Mouse (Mus musculus) naive thymus-derived CD4-positive, alpha-beta T cell, adult 2 months (primary cell): ENCODE measurements around the gene Mag.
A peak's percentile ranks its signal among the peaks of the same experiment; 100 is the strongest.

ENCODE experiments used
- DNase-seq: peaks from one replicate; pipeline ENCODE4 v3.0.0-alpha.2; 2011; ENCODE audit warnings: low read depth

The Mag gene

DNA sequence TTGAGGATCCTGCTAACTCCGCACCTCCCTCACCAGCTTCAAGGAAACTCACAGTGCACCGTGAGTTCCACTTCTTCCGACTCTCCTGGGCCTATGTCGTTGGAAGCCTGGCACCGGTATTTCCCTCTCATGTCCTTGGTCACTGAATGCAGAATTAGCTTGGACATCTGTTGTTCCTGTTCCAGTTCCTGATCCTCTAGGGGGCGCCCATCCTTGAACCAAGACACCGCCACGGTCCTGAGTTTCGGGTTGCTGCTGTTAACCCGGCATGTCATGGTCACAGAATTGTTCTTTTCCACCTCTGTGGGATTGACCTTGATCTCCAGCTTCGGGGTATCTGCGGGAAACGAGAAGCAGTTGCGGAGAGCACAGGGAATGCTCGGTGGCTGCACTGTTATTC lies 41.6 kb downstream of the Mag start:
- DNase-seq, result peak; percentile 79

DNA sequence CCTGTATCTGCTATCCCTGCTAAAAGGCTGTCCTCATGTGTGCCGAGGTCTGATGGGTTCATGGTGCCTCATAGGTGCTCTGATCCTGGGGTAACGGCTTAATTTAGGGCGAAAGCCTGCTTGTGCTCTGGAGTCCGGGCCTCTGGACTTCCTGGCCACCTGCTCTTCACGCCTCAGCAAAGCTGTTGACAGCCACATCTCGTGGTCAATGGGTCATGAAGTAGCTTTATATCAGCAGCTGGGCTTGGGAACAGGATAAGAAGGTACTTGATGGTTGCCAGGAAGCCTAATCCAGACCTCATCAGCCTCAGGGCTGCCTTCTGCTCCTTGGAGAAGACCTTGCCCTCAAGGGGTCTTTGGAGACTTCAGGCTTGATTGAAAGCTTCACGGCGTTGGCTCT lies 51.3 kb downstream of the Mag start:
- DNase-seq, result no peak

DNA sequence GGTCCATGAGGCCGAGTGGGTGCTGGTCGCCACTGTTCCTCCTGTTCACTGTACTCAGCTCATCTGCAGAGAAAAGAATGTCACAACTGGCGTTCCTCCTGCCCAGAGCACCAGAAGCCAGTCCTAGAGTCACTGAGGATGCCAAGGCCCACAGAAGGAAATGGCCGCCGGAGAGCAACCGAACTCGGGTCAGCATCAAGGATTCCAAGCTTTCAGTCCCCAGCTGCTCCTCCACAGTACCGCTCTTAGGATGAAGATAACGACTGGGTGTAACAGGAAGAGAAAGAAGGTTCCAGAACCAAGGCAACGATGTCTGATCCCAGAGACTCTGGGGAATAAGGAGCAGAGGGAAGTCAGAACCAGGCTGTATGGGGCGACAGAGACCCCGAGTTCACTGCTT lies 53.2 kb downstream of the Mag start, which contains the start of gene Ffar1:
Gene Ffar1 (minus strand): TSS at position 101 of the 400 bp plus-strand sequence.
- DNase-seq, result no peak

DNA sequence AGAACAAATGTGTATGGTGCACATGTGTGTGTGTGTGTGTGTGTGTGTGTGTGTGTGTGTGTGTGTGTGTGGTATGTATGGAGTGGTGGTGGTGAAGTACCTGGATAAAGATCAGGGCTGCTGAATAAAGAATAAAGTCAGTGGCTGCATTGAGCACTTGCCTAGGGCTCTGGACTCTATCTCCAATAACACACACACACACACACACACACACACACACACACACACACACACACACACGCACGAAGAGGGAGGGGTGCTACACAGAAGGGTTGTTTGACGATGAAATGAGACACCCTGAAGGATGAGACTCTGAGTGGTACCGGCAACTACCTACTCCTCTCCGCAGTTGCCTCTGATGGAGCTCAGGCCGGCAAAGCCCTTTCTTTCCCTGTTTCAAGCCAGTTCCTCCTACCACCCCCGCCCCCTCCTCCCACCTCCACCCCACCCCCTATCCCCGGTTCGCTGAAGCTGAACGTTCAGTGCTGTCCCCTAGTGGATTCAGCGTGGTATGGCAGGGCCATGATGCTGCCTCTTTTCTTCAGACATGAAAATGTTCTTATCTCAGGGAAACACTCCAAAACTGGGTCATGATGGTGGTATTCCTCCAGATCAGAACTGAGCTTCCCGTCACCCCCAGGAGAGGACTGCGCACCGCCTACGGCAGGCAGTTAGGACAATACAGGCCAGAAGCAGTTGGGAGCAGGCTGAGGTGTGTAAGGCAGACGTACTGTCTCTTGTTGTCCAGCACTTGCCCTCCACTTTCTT lies 54.9 kb downstream of the Mag start:
- peak; percentile 78 for DNase-seq

DNA sequence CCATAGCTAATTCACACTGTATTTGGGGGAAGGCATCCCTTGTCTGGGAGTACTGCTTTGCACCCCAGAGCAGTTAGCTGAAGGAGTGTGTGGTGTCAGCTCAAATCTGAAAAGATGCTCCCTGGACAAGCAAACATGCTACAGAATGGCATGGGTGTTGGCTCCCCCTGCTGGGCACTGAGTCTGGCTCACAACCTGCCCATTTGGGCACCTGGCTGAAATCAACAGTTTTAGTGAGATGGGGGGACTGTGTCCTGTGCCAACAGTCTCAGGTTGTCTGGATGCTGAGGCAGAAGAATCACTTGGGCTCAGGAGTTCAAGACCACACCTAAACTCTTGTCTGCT lies 55.4 kb downstream of the Mag start:
- DNase-seq, result peak; percentile 73

DNA sequence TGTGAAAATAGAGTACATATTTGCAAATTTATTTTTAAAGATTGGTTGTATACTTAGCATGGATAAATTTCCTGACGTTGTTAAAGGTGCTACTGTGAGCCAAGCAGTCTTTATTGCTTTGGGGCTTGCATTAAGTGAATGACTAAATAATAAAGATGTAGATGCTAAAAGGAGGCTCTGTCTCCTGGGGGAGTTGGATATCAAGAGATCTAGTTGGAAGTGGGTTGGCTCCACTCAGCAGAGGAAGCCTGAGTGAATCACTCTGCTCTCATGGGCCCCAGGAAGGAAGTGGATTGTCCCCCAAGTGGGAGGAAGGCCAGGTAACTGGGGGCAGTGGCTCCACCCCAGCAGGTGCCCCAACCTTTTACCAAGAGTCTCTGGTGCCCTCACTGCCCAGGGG lies 56.9 kb downstream of the Mag start:
- DNase-seq, result no peak

DNA sequence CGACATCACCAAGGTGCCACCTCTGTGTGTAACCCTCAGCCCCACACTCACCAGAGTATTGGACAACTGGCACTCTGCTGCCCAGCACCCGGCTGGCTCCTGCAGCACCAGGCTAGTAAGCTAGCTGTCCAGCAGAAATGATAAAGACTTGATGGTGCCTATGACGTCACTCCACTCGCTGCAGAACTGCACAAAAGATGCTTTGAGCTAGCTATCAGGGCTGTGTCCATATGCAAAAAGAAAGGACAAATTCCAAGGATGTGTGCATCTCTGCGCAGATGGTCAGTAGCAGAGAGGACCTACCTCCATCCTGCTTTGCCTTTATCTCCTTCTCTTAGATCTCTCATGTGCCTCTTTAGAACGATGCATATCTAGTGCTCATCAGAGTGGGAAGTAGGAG lies 58.6 kb downstream of the Mag start, which contains the start of gene Ffar3:
Gene Ffar3 (minus strand): TSS at position 101 of the 400 bp plus-strand sequence.
- DNase-seq, result no peak

DNA sequence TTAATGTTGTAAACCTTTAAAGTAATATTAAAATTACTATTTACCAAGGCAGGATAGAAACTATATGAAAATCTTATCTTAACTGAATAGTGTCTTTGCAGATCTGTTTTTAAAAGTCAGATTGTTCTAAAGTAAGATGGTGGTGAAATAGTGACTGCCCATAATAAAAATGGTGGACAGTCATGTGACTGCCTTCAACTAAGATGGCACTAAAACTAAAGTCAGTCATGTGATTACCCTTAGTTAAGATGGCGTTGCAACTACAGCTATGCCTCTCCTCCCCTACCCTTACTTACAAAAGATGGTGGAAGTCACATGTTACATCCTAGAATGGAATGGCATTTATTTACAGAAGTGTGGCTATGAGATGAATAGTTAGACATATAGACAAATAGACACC lies 63.3 kb downstream of the Mag start:
- DNase-seq, result no peak
